Mouse (Mus musculus) liver, embryonic 13.5 days (tissue): ENCODE data around the gene Dnaja3. TPM values are rescaled to one million over a fixed set of nuclear protein-coding genes. Genes with fewer than 3 reads are reported as not detected.

Experiments used
- ATAC-seq: fragments of 200-750 bp; cut with Nextera tagmentation; 2 replicates; pipeline ENCODE4 v1.8.0; 2017; ENCODE audit warnings: low read depth, mild to moderate bottlenecking, moderate number of reproducible peaks, moderate library complexity
- DNase-seq: peaks from one replicate; pipeline ENCODE4 v3.0.0; 2022
- H3K27ac ChIP-seq: fragments of 300-500 bp; sonication (generic); 2 replicates; pipeline ENCODE4 v1.5.1; 2015; ENCODE audit warnings: moderate library complexity, mild to moderate bottlenecking, inconsistent platforms
- H3K27me3 ChIP-seq: fragments of 300-500 bp; sonication (generic); 2 replicates; pipeline ENCODE4 v1.6.1; 2015; ENCODE audit warnings: mild to moderate bottlenecking, inconsistent platforms
- H3K36me3 ChIP-seq: fragments of 300-500 bp; sonication (generic); 2 replicates; pipeline ENCODE4 v1.6.1; 2015; ENCODE audit warnings: mild to moderate bottlenecking, inconsistent platforms
- H3K4me1 ChIP-seq: fragments of 300-500 bp; sonication (generic); replicated peaks from 2 replicates; pipeline ENCODE4 v1.6.1; 2015; ENCODE audit warnings: inconsistent platforms
- H3K4me2 ChIP-seq: fragments of 300-500 bp; sonication (generic); 2 replicates; pipeline ENCODE4 v1.6.1; 2015; ENCODE audit warnings: inconsistent platforms, mild to moderate bottlenecking, moderate library complexity
- H3K4me3 ChIP-seq: fragments of 300-500 bp; sonication (generic); replicated peaks from 2 replicates; pipeline ENCODE4 v1.5.1; 2015; ENCODE audit warnings: mild to moderate bottlenecking, inconsistent platforms
- H3K9ac ChIP-seq: fragments of 300-500 bp; sonication (generic); 2 replicates; pipeline ENCODE4 v1.6.1; 2015; ENCODE audit warnings: mild to moderate bottlenecking, inconsistent platforms
- H3K9me3 ChIP-seq: fragments of 300-500 bp; sonication (generic); replicated peaks from 2 replicates; pipeline ENCODE4 v1.6.1; 2016; ENCODE audit warnings: inconsistent platforms
- WGBS: fragments of 180-500 bp; shearing (Covaris S2); methylation state at CpG from one replicate; pipeline ENCODE4 v1.1.7; 2015; ENCODE audit not compliant: insufficient replicate concordance; 5-methylcytosine and 5-hydroxymethylcytosine counted together
- polyA plus RNA-seq: library from polyadenylated mRNA; unstranded; fragments of >200 nt; fragmentation: Nextera tagmentation; extraction: Ambion mirVana; gene quantifications from 2 replicates; pipeline ENCODE4 v1.2.1, GENCODE M21; 2015

Gene Dnaja3
- polyA plus RNA-seq, 1 experiment from 2014 or later = 51.8 TPM

GRCm38 (mm10) chr16:4608532-4609059 lies 31.2 kb upstream of the Dnaja3 start:
- DNase-seq = no peak

GRCm38 (mm10) chr16:4611193-4611592 lies 28.6 kb upstream of the Dnaja3 start:
- ATAC-seq = no peak
- no peak for DNase-seq
- Histone ChIP-seq H3K36me3 (peaks cover 48% of the 10 kb centered on the region), H3K4me1 (peaks cover 15% of the 10 kb centered on the region), H3K4me3 (no peak overlapping the region), H3K4me2 (no peak overlapping the region), H3K27ac (no peak overlapping the region), H3K9ac (no peak overlapping the region), H3K9me3 (no peaks in the 10 kb centered on the region), H3K27me3 (no peaks in the 10 kb centered on the region)
- 74% methylated on average over 5 of the region's 5 CpGs for WGBS

More at GRCm38 (mm10) chr16:4608532-4609059, 31.2 kb upstream of the Dnaja3 start:
- no peak for ATAC-seq
- Histone ChIP-seq H3K4me1 (peaks cover 41% of the 10 kb centered on the region), H3K27me3 (no peaks in the 10 kb centered on the region), H3K9ac (no peak overlapping the region), H3K27ac (no peak overlapping the region), H3K4me2 (no peak overlapping the region), H3K9me3 (no peaks in the 10 kb centered on the region), H3K4me3 (no peak overlapping the region), H3K36me3 (peaks cover 24% of the 10 kb centered on the region)
- WGBS = 80% methylated on average over 19 of the region's 19 CpGs

- Histone ChIP-seq H3K4me3 (no peak overlapping the region), H3K36me3 (peaks cover 52% of the 10 kb centered on the region), H3K4me2 (no peak overlapping the region), H3K9me3 (no peaks in the 10 kb centered on the region), H3K27me3 (no peaks in the 10 kb centered on the region), H3K27ac (no peak overlapping the region), H3K9ac (no peak overlapping the region), H3K4me1 (peaks cover 11% of the 10 kb centered on the region)
- WGBS = 83% methylated on average over 7 of the region's 7 CpGs
- DNase-seq (no peak), ATAC-seq (no peak)
Measured at GRCm38 (mm10) chr16:4611676-4612075, 28.1 kb upstream of the Dnaja3 start.

GRCm38 (mm10) chr16:4613736-4614135 lies 26.1 kb upstream of the Dnaja3 start:
- Histone ChIP-seq H3K4me2 (no peak overlapping the region), H3K9me3 (no peaks in the 10 kb centered on the region), H3K36me3 (peaks cover 65% of the 10 kb centered on the region), H3K4me1 (no peaks in the 10 kb centered on the region), H3K27me3 (no peaks in the 10 kb centered on the region), H3K27ac (no peak overlapping the region), H3K9ac (no peak overlapping the region), H3K4me3 (no peak overlapping the region)
- no peak for DNase-seq
- 82% methylated on average over 9 of the region's 9 CpGs for WGBS
- ATAC-seq = no peak

- no peaks in the 10 kb centered on the region for H3K27me3 ChIP-seq
- H3K27ac ChIP-seq = no peak overlapping the region
- H3K4me3 ChIP-seq = no peak overlapping the region
- peaks cover 66% of the 10 kb centered on the region for H3K36me3 ChIP-seq
- H3K9ac ChIP-seq = no peak overlapping the region
- H3K4me1 ChIP-seq = no peaks in the 10 kb centered on the region
- no peak overlapping the region for H3K4me2 ChIP-seq
- ATAC-seq (no peak), DNase-seq (no peak)
- H3K9me3 ChIP-seq = no peaks in the 10 kb centered on the region
- WGBS = 78% methylated on average over 3 of the region's 3 CpGs
Measured at GRCm38 (mm10) chr16:4614639-4615038, 25.1 kb upstream of the Dnaja3 start.

GRCm38 (mm10) chr16:4615297-4615696 lies 24.5 kb upstream of the Dnaja3 start:
- 0 out of 2 replicates have a peak, but pooled peaks cover 6% of the 10 kb centered on the region for H3K4me1 ChIP-seq
- no peak overlapping the region for H3K9ac ChIP-seq
- peaks cover 66% of the 10 kb centered on the region for H3K36me3 ChIP-seq
- DNase-seq (no peak), ATAC-seq (no peak)
- H3K4me3 ChIP-seq = no peak overlapping the region
- H3K9me3 ChIP-seq = no peaks in the 10 kb centered on the region
- no peak overlapping the region for H3K4me2 ChIP-seq
- no peaks in the 10 kb centered on the region for H3K27me3 ChIP-seq
- 76% methylated on average over 1 of the region's 1 CpGs for WGBS
- no peak overlapping the region for H3K27ac ChIP-seq

- Histone ChIP-seq H3K27ac (no peak overlapping the region), H3K4me2 (no peak overlapping the region), H3K4me1 (peaks cover 12% of the 10 kb centered on the region), H3K9ac (no peak overlapping the region), H3K36me3 (peaks cover 58% of the 10 kb centered on the region), H3K27me3 (no peaks in the 10 kb centered on the region), H3K9me3 (no peaks in the 10 kb centered on the region), H3K4me3 (no peak overlapping the region)
- ATAC-seq = no peak
- DNase-seq = no peak
- WGBS = 64% methylated on average over 4 of the region's 4 CpGs
Measured at GRCm38 (mm10) chr16:4616829-4617228, 23.0 kb upstream of the Dnaja3 start.

GRCm38 (mm10) chr16:4624074-4624473 lies 15.7 kb upstream of the Dnaja3 start:
- H3K27ac ChIP-seq = peak overlapping the region; percentile 86
- peaks cover 13% of the 10 kb centered on the region; the same call in 1 of the 2 replicates for H3K36me3 ChIP-seq
- no peaks in the 10 kb centered on the region for H3K27me3 ChIP-seq
- peak overlapping the region; percentile 86 for H3K4me3 ChIP-seq
- peak; percentile 28 for DNase-seq
- H3K9me3 ChIP-seq = no peaks in the 10 kb centered on the region
- peak overlapping the region; percentile 87 for H3K9ac ChIP-seq
- 14% methylated on average over 9 of the region's 9 CpGs for WGBS
- H3K4me1 ChIP-seq = peaks cover 50% of the 10 kb centered on the region
- peak; percentile 63 for ATAC-seq
- peak overlapping the region; percentile 84 for H3K4me2 ChIP-seq

- Histone ChIP-seq H3K9ac (peak within 1 kb of the TSS; percentile 87), H3K9me3 (no peaks in the 10 kb centered on the region), H3K36me3 (peaks cover 10% of the 10 kb centered on the region; the same call in 1 of the 2 replicates), H3K4me2 (peak within 1 kb of the TSS; percentile 84), H3K4me3 (peak within 1 kb of the TSS; percentile 86), H3K4me1 (peaks cover 50% of the 10 kb centered on the region), H3K27ac (peak within 1 kb of the TSS; percentile 86), H3K27me3 (no peaks in the 10 kb centered on the region)
- ATAC-seq (peak; percentile 91), DNase-seq (peak; percentile 89)
- under 1% methylated on average over 56 of the region's 56 CpGs for WGBS
Measured at GRCm38 (mm10) chr16:4624481-4625110, 15.2 kb upstream of the Dnaja3 start, which contains the start of gene Pam16. Gene Pam16 (minus strand): TSS chr16:4624988.

- peaks cover 36% of the 10 kb centered on the region for H3K4me1 ChIP-seq
- no peaks in the 10 kb centered on the region for H3K9me3 ChIP-seq
- H3K27ac ChIP-seq = no peak overlapping the region
- no peak overlapping the region for H3K9ac ChIP-seq
- WGBS = 77% methylated on average over 6 of the region's 6 CpGs
- no peak overlapping the region for H3K4me2 ChIP-seq
- ATAC-seq = no peak
- H3K4me3 ChIP-seq = no peak overlapping the region
- DNase-seq = no peak
- no peaks in the 10 kb centered on the region for H3K27me3 ChIP-seq
- H3K36me3 ChIP-seq = peaks cover 10% of the 10 kb centered on the region; the same call in 1 of the 2 replicates
Measured at GRCm38 (mm10) chr16:4627105-4627504, 12.7 kb upstream of the Dnaja3 start.

- H3K9ac ChIP-seq = no peak overlapping the region
- 82% methylated on average over 9 of the region's 9 CpGs for WGBS
- H3K4me1 ChIP-seq = peaks cover 17% of the 10 kb centered on the region
- no peak for ATAC-seq
- H3K4me3 ChIP-seq = no peak overlapping the region
- DNase-seq = no peak
- no peaks in the 10 kb centered on the region for H3K9me3 ChIP-seq
- H3K27me3 ChIP-seq = no peaks in the 10 kb centered on the region
- H3K4me2 ChIP-seq = no peak overlapping the region
- H3K27ac ChIP-seq = no peak overlapping the region
- H3K36me3 ChIP-seq = peaks cover 18% of the 10 kb centered on the region
Measured at GRCm38 (mm10) chr16:4628898-4629419, 10.8 kb upstream of the Dnaja3 start.
